8 mouse cellular contexts compared by ENCODE assay signal in the genomic region with DNA sequence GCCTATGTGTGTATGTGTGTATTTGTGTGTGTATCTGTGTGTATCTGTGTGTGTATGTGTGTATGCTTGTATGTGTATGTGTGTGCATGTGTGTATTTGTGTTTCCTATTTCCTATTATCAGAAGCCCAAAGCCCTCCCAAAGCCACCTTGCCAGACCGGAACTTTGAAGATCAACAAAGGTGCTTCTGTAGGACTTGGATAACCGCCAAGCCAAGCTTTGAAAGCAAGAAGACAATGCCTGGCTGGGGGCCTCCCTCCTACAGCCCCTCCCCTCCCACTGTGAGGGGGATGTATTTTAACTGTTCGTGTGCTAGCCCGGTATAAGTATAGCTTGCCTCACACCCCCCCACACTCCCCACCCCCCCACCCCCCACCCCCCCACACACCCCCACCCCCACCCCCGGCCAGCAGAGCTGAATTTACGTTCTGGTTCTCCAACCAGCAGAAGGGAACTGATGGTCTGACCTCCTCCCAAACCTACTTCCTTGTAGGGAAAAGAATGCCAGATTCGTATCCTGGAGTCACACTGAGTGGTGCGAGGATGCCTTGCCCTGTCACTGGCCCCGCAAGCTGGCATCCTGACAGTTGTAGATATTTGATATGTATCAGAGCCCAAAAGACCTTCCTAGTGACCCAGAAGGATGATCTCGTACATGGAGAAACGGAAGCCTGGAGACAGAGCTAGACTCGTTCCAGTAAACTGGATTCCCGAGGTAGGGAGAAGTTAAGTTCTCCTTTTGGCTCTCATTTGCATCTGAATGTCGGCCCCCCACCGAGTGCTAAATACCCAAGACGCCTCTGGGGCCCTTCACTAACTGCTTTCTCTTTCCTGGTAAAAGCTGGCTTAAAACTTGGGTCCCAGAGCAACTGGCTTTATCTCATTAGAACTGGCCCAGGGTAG. TPM values are rescaled to one million over a fixed set of nuclear protein-coding genes. Genes with fewer than 3 reads are reported as not detected.
DNase-seq lines count a peak whose midpoint lies in the region; ATAC-seq and TF ChIP-seq lines count a peak whose summit lies in the region.

No protein-coding gene starts in this region.

- H3K4me1 ChIP-seq in forebrain, embryonic 10.5 days = peaks cover 74% of the 10 kb centered on the region
- peaks cover 13% of the 10 kb centered on the region for H3K4me1 ChIP-seq in forebrain, embryonic 16.5 days (replicated peaks; ENCODE audit: control insufficient read depth, insufficient read depth, low read length)
- peaks cover 69% of the 10 kb centered on the region for H3K4me1 ChIP-seq in midbrain, embryonic 10.5 days
- H3K4me1 ChIP-seq in midbrain, embryonic 15.5 days = peaks cover 7% of the 10 kb centered on the region; the same call in 1 of the 2 replicates
- H3K4me1 ChIP-seq in hindbrain, postnatal 0 days (ENCODE audit: insufficient read depth, low read length) = no peaks in the 10 kb centered on the region; the same call in 1 of the 2 replicates
- peaks cover 7% of the 10 kb centered on the region; the same call in 1 of the 2 replicates for H3K4me1 ChIP-seq in stomach, embryonic 14.5 days (ENCODE audit: control insufficient read depth, insufficient read depth, low read length)

- H3K27me3 ChIP-seq in forebrain, embryonic 10.5 days (ENCODE audit: poor library complexity, severe bottlenecking) = 0 out of 2 replicates have a peak, but pooled peaks cover 19% of the 10 kb centered on the region
- H3K27me3 ChIP-seq in forebrain, embryonic 16.5 days (replicated peaks; ENCODE audit: control insufficient read depth, insufficient read depth, low read length) = no peaks in the 10 kb centered on the region
- H3K27me3 ChIP-seq in midbrain, embryonic 10.5 days (ENCODE audit: low read depth, poor library complexity, severe bottlenecking) = 0 out of 2 replicates have a peak, but pooled peaks cover 10% of the 10 kb centered on the region
- no peaks in the 10 kb centered on the region for H3K27me3 ChIP-seq in midbrain, embryonic 15.5 days (replicated peaks)
- H3K27me3 ChIP-seq in hindbrain, postnatal 0 days (ENCODE audit: insufficient read depth, low read length) = no peaks in the 10 kb centered on the region
- H3K27me3 ChIP-seq in stomach, embryonic 14.5 days (ENCODE audit: control insufficient read depth, insufficient read depth, low read length) = no peaks in the 10 kb centered on the region

- no peak overlapping the region for H3K4me2 ChIP-seq in forebrain, embryonic 16.5 days (ENCODE audit: low read length)
- H3K4me2 ChIP-seq in midbrain, embryonic 15.5 days = no peak overlapping the region; the same call in 1 of the 2 replicates
- peak overlapping the region; percentile 16; the same call in 1 of the 2 replicates for H3K4me2 ChIP-seq in hindbrain, postnatal 0 days (ENCODE audit: low read depth, low read length)
- peak overlapping the region; percentile 28; the same call in 1 of the 2 replicates for H3K4me2 ChIP-seq in stomach, embryonic 14.5 days (replicated peaks; ENCODE audit: low read depth, low read length)

- H3K9ac ChIP-seq in forebrain, embryonic 16.5 days (replicated peaks; ENCODE audit: low read depth, low read length) = no peak overlapping the region
- no peak overlapping the region for H3K9ac ChIP-seq in midbrain, embryonic 15.5 days
- H3K9ac ChIP-seq in hindbrain, postnatal 0 days (replicated peaks; ENCODE audit: low read length) = no peak overlapping the region
- no peak overlapping the region for H3K9ac ChIP-seq in stomach, embryonic 14.5 days (replicated peaks; ENCODE audit: low read depth, low read length)

- no peak for ATAC-seq in forebrain, embryonic 16.5 days
- ATAC-seq in midbrain, embryonic 15.5 days (replicated peaks) = no peak
- no peak for ATAC-seq in hindbrain, postnatal 0 days
- 0 out of 2 replicates have a peak, but pooled peaks have one; percentile 38 for ATAC-seq in stomach, embryonic 14.5 days (ENCODE audit: insufficient number of reproducible peaks, insufficient read depth, low FRiP score, low read depth)
- ATAC-seq in cerebellum, adult (ENCODE audit: insufficient number of reproducible peaks, low FRiP score, low TSS enrichment) = no peak

- peak overlapping the region; percentile 75 for H3K27ac ChIP-seq in forebrain, embryonic 10.5 days
- no peak overlapping the region for H3K27ac ChIP-seq in forebrain, embryonic 16.5 days (ENCODE audit: low read length)
- H3K27ac ChIP-seq in midbrain, embryonic 10.5 days (replicated peaks) = peak overlapping the region; percentile 78
- H3K27ac ChIP-seq in midbrain, embryonic 15.5 days = no peak overlapping the region
- H3K27ac ChIP-seq in hindbrain, postnatal 0 days = peak overlapping the region; percentile 32; the same call in 1 of the 2 replicates
- H3K27ac ChIP-seq in stomach, embryonic 14.5 days (ENCODE audit: low read length) = peak overlapping the region; percentile 63; the same call in 1 of the 2 replicates

- peak; percentile 47 for DNase-seq in forebrain, embryonic 10.5 days (ENCODE audit: extremely low spot score, low spot score)
- DNase-seq in midbrain, embryonic 10.5 days (ENCODE audit: low spot score) = peak; percentile 61
- peak; percentile 43 for DNase-seq in hindbrain, postnatal 0 days (ENCODE audit: low spot score)
- no peak for DNase-seq in gastrocnemius, postnatal 10 days

- H3K9me3 ChIP-seq in forebrain, embryonic 10.5 days = no peaks in the 10 kb centered on the region
- H3K9me3 ChIP-seq in forebrain, embryonic 16.5 days (ENCODE audit: control insufficient read depth, low read length) = no peaks in the 10 kb centered on the region
- H3K9me3 ChIP-seq in midbrain, embryonic 10.5 days (replicated peaks) = no peaks in the 10 kb centered on the region
- H3K9me3 ChIP-seq in midbrain, embryonic 15.5 days = no peaks in the 10 kb centered on the region
- no peaks in the 10 kb centered on the region for H3K9me3 ChIP-seq in hindbrain, postnatal 0 days (ENCODE audit: low read length)
- H3K9me3 ChIP-seq in stomach, embryonic 14.5 days (ENCODE audit: control insufficient read depth, low read depth, low read length) = no peaks in the 10 kb centered on the region

- no peak for TF ChIP-seq CTCF in hindbrain, postnatal 0 days (IDR thresholded peaks at IDR 0.05; ENCODE audit: low read depth)

- H3K4me3 ChIP-seq in forebrain, embryonic 10.5 days = peak overlapping the region; percentile 32
- no peak overlapping the region for H3K4me3 ChIP-seq in forebrain, embryonic 16.5 days (replicated peaks; ENCODE audit: low read length)
- peak overlapping the region; percentile 37 for H3K4me3 ChIP-seq in midbrain, embryonic 10.5 days
- H3K4me3 ChIP-seq in midbrain, embryonic 15.5 days = no peak overlapping the region
- H3K4me3 ChIP-seq in hindbrain, postnatal 0 days (ENCODE audit: low read length) = no peak overlapping the region
- H3K4me3 ChIP-seq in stomach, embryonic 14.5 days (ENCODE audit: low read depth, low read length) = no peak overlapping the region

- H3K36me3 ChIP-seq in forebrain, embryonic 10.5 days (replicated peaks) = 0 out of 2 replicates have a peak, but pooled peaks cover 5% of the 10 kb centered on the region
- no peaks in the 10 kb centered on the region for H3K36me3 ChIP-seq in forebrain, embryonic 16.5 days (ENCODE audit: control insufficient read depth, insufficient read depth)
- H3K36me3 ChIP-seq in midbrain, embryonic 10.5 days = no peaks in the 10 kb centered on the region
- H3K36me3 ChIP-seq in midbrain, embryonic 15.5 days (replicated peaks) = no peaks in the 10 kb centered on the region
- H3K36me3 ChIP-seq in hindbrain, postnatal 0 days (ENCODE audit: insufficient read depth, low read length) = no peaks in the 10 kb centered on the region
- H3K36me3 ChIP-seq in stomach, embryonic 14.5 days (ENCODE audit: control insufficient read depth, insufficient read depth, low read length) = no peaks in the 10 kb centered on the region

- 1% methylated on average over 16 of the region's 16 CpGs for WGBS in forebrain, embryonic 10.5 days
- WGBS in forebrain, embryonic 16.5 days = 2% methylated on average over 16 of the region's 16 CpGs
- WGBS in midbrain, embryonic 10.5 days = 1% methylated on average over 16 of the region's 16 CpGs
- 2% methylated on average over 16 of the region's 16 CpGs for WGBS in midbrain, embryonic 15.5 days
- 8% methylated on average over 16 of the region's 16 CpGs for WGBS in hindbrain, postnatal 0 days
- WGBS in stomach, embryonic 14.5 days = 13% methylated on average over 16 of the region's 16 CpGs

RNA-seq across cellular contexts. Expression of a gene that starts 12.7 kb away (rescaled TPM):
- 8.5 and 8.6 TPM in 2 replicates for polyA plus RNA-seq in forebrain, embryonic 10.5 days (2016; fragmentation: Nextera tagmentation; extraction: Ambion mirVana)
- 3.7 and 4.8 TPM in 2 replicates for polyA plus RNA-seq in forebrain, embryonic 16.5 days (2015; fragmentation: Nextera tagmentation; extraction: Ambion mirVana)
- polyA plus RNA-seq in midbrain, embryonic 10.5 days (2016; fragmentation: Nextera tagmentation; extraction: Ambion mirVana) = 6.9 and 7.5 TPM in 2 replicates
- 3.9 and 5.2 TPM in 2 replicates for polyA plus RNA-seq in midbrain, embryonic 15.5 days (2015; fragmentation: Nextera tagmentation; extraction: Ambion mirVana)
- total RNA-seq in hindbrain, postnatal 0 days (2014; rRNA removed) = 13.2 and 17.9 TPM in 2 replicates
- 10.0 and 11.2 TPM in 2 replicates for polyA plus RNA-seq in hindbrain, postnatal 0 days (2015; fragmentation: Nextera tagmentation; extraction: Ambion mirVana)
- polyA plus RNA-seq in stomach, embryonic 14.5 days (2014; fragmentation: Nextera tagmentation; extraction: Ambion mirVana) = 27.4 and 30.5 TPM in 2 replicates
- total RNA-seq in gastrocnemius, postnatal 10 days (2021) = 100 to 1,000 TPM; 194 to 198 TPM

Comparison
In these comparisons a context has a peak if more than half of its experiments do, and no peak if none do; other contexts are left out.
1. H3K27ac ChIP-seq: peak in forebrain, embryonic 10.5 days (single experiment), midbrain, embryonic 10.5 days (single experiment), hindbrain, postnatal 0 days (single experiment) and stomach, embryonic 14.5 days (single experiment); none in forebrain, embryonic 16.5 days (single experiment) and midbrain, embryonic 15.5 days (single experiment).
2. H3K4me3 ChIP-seq: peak in forebrain, embryonic 10.5 days (single experiment) and midbrain, embryonic 10.5 days (single experiment); none in forebrain, embryonic 16.5 days (single experiment), midbrain, embryonic 15.5 days (single experiment), hindbrain, postnatal 0 days (single experiment) and stomach, embryonic 14.5 days (single experiment).
3. H3K4me2 ChIP-seq: peak in hindbrain, postnatal 0 days (single experiment) and stomach, embryonic 14.5 days (single experiment); none in forebrain, embryonic 16.5 days (single experiment) and midbrain, embryonic 15.5 days (single experiment).